Mouse (Mus musculus) heart, embryonic 14.5 days (tissue): Measurements from ENCODE around the gene Fcrlb. TPM values are rescaled to one million over a fixed set of nuclear protein-coding genes. Genes with fewer than 3 reads are reported as not detected.
"Not testable (repeated sequence)": the region's sequence is repeated elsewhere in the genome, so short reads cannot be mapped to it uniquely, and the experiment has no call there.

Experiments used
- ATAC-seq: fragments of 200-750 bp; cut with Nextera tagmentation; 2 replicates; pipeline ENCODE4 v1.8.0; 2017; ENCODE audit warnings: low read depth, moderate TSS enrichment; ENCODE audit not compliant: insufficient number of reproducible peaks, insufficient read depth, low FRiP score
- H3K27ac ChIP-seq, 2 experiments: fragments of 200-500 bp in 1 of 2; fragments of 300-500 bp in 1 of 2; sonication (generic) in 1 of 2; replicated peaks in 1 of 2; 2 replicates each; pipeline ENCODE4 v1.5.1; 2012 to 2014; ENCODE audit warnings: low read depth in 2 of 2, low read length in 2 of 2, control low read depth in 1 of 2, mild to moderate bottlenecking in 1 of 2, mixed read lengths in 1 of 2; ENCODE audit not compliant: control insufficient read depth in 1 of 2, insufficient read depth in 1 of 2
- H3K27me3 ChIP-seq: fragments of 300-500 bp; sonication (generic); 2 replicates; pipeline ENCODE4 v1.6.1; 2014; ENCODE audit warnings: mild to moderate bottlenecking, low read length, control low read depth; ENCODE audit not compliant: control insufficient read depth, insufficient read depth
- H3K36me3 ChIP-seq: fragments of 300-500 bp; sonication (generic); 2 replicates; pipeline ENCODE4 v1.6.1; 2014; ENCODE audit warnings: mild to moderate bottlenecking, control low read depth, low read length, mixed read lengths; ENCODE audit not compliant: control insufficient read depth, insufficient read depth
- H3K4me1 ChIP-seq, 2 experiments: fragments of 200-500 bp in 1 of 2; fragments of 300-500 bp in 1 of 2; sonication (generic) in 1 of 2; 2 replicates each; pipeline ENCODE4 v1.6.1; 2012 to 2014; ENCODE audit warnings: low read length in 2 of 2, control low read depth in 1 of 2, mixed read lengths in 1 of 2; ENCODE audit not compliant: control insufficient read depth in 2 of 2, insufficient read depth in 2 of 2
- H3K4me2 ChIP-seq: fragments of 300-500 bp; sonication (generic); 2 replicates; pipeline ENCODE4 v1.6.1; 2014; ENCODE audit warnings: mild to moderate bottlenecking, low read length
- H3K4me3 ChIP-seq, 2 experiments: fragments of 200-500 bp in 1 of 2; fragments of 300-500 bp in 1 of 2; sonication (generic) in 1 of 2; 2 replicates each; pipeline ENCODE4 v1.5.1; 2012 to 2014; ENCODE audit warnings: low read length in 2 of 2, mild to moderate bottlenecking in 2 of 2, control low read depth in 1 of 2, low read depth in 1 of 2, moderate library complexity in 1 of 2; ENCODE audit not compliant: control insufficient read depth in 1 of 2, insufficient read depth in 1 of 2
- H3K9ac ChIP-seq: fragments of 300-500 bp; sonication (generic); 2 replicates; pipeline ENCODE4 v1.6.1; 2014; ENCODE audit warnings: mild to moderate bottlenecking, low read length
- H3K9me3 ChIP-seq: fragments of 300-500 bp; sonication (generic); 2 replicates; pipeline ENCODE4 v1.6.1; 2016; ENCODE audit warnings: low read length, control low read depth; ENCODE audit not compliant: control insufficient read depth
- WGBS: fragments of 180-500 bp; shearing (Covaris S2); extraction: QIAGEN DNeasy Blood & Tissue Kit; methylation state at CpG from one replicate; pipeline ENCODE4 v1.1.7; 2014; 5-methylcytosine and 5-hydroxymethylcytosine counted together
- polyA plus RNA-seq: library from polyadenylated mRNA; unstranded; fragments of >200 nt; fragmentation: Nextera tagmentation; extraction: Ambion mirVana; gene quantifications from 2 replicates; pipeline ENCODE4 v1.2.1, GENCODE M21; 2014

The Fcrlb gene
- polyA plus RNA-seq: 0.15 TPM in 1 of 2 replicates, not detected in the other

DNA sequence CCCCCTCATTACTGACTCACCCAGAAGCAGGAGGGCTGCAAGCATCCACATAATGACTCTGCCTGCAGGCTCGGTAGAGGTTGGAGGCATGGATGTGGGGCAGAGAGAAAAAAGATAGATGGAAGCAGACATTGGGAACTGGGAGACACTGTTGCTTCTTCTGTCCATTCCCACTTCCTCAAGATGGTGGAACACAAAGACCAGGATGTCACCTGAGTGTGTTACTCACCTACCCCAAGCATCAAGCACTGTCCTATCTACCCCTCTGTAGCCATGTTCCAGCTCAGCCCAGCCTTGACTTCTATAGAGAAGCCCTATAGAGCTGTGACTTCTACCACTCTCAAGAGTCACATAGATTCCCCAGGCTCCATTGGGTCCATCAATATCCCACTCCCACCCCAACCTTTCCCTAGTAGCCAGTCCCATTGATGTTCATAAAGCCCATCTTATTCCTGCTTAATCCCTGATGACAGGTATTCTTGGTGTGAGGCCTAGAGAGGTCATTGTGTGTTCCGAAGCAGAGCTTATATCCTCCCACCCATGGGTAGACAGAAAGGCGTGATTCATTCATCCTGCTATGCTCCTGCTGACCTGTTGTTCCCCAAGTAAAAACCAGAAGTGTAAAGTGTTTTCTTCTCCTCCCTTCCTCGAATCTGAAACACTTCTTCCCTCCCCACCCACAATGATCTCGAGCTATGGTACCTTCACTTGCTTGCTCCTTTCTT is at the start of gene Fcrlb:
Gene Fcrlb, minus strand, starts transcription at position 51 of the 725 bp plus-strand sequence.
- Histone ChIP-seq H3K27ac (no peak within 1 kb of the TSS), H3K9me3 (no peaks in the 10 kb centered on the region), H3K4me2 (no peak within 1 kb of the TSS), H3K36me3 (no peaks in the 10 kb centered on the region), H3K9ac (no peak within 1 kb of the TSS), H3K27me3 (peaks cover 31% of the 10 kb centered on the region), H3K4me1 (peaks cover 11 to 18% of the 10 kb centered on the region in 2 experiments), H3K4me3 (no peak within 1 kb of the TSS)
- no peak for ATAC-seq
- WGBS: 64% methylated on average over 5 of the region's 5 CpGs

DNA sequence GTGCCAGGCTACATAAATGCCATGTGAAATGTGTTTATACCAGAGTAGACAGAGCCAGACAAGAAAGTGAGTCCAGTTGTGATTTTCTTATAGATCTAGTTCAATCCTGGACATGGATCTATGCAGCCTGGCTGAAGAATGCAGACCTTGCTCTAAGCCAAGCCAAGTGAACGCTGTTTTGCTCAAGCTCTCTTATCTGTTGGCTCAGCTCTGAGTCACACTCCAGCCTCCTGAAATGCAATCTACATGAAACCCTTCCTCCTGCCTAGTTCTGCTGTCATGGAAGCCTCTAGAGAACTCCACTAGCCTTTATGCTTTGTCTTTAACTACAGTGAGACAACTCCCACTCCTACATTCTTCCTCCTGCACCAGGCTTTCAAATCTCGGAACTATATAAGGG is 49.6 kb upstream of the Fcrlb start:
- peak; percentile 57; the same call in 1 of the 2 replicates for ATAC-seq
- H3K36me3 ChIP-seq: no peaks in the 10 kb centered on the region
- H3K27ac ChIP-seq: peak overlapping the region; percentile 70 to 71
- H3K27me3 ChIP-seq: no peaks in the 10 kb centered on the region
- H3K4me1 ChIP-seq: peaks cover 17 to 18% of the 10 kb centered on the region in 2 experiments
- H3K4me3 ChIP-seq: no peak overlapping the region
- peak overlapping the region; percentile 28; the same call in 1 of the 2 replicates for H3K9ac ChIP-seq
- no peaks in the 10 kb centered on the region for H3K9me3 ChIP-seq
- WGBS: 13% methylated on average over 2 of the region's 2 CpGs
- no peak overlapping the region; the same call in 1 of the 2 replicates for H3K4me2 ChIP-seq

DNA sequence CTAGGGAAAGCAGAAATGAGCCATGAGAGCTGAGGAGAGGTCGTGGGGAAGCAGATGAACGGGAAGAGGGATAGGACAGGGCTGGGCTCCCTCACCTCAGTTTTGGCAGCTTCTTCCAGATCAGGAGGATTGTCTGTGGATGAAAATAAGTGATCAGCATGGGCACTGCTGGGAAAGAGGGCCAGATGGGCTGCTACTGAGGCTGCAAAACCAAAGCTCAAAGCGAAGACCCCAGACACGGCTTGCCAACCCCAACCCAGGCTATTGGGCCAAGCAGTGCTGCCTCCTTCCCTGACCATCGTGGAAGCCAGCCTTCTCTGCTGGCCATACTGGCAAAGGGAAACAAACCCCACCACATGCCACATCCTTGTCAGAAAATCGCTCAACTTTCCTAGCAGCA is 48.4 kb upstream of the Fcrlb start:
- no peaks in the 10 kb centered on the region for H3K36me3 ChIP-seq
- H3K27ac ChIP-seq: no peak overlapping the region
- no peak overlapping the region for H3K9ac ChIP-seq
- H3K4me2 ChIP-seq: no peak overlapping the region
- 80% methylated on average over 6 of the region's 6 CpGs for WGBS
- H3K27me3 ChIP-seq: no peaks in the 10 kb centered on the region
- ATAC-seq: no peak
- H3K9me3 ChIP-seq: no peaks in the 10 kb centered on the region
- H3K4me3 ChIP-seq: no peak overlapping the region
- H3K4me1 ChIP-seq: peaks cover 17 to 18% of the 10 kb centered on the region in 2 experiments

DNA sequence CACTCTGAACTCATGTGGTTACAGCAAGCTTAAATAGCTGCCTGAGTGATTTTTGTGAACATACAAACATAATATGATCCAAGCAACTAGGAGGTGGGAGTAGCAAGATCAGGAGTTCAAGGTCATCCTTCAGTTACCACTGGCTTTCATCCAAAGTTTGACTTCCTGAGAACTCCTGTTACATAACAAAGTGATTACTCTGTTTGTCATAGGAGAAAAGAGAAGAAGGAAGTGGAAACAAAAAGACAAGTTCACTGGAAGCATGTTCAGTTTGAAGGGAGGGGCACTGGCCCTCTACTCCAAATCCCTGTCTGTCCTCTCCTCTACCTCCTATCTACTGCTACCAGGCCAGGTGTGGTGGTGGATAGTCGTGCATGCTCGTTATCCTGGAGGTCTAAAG is 47.0 kb upstream of the Fcrlb start:
- Histone ChIP-seq H3K4me2 (no peak overlapping the region), H3K27me3 (no peaks in the 10 kb centered on the region), H3K9me3 (no peaks in the 10 kb centered on the region), H3K36me3 (no peaks in the 10 kb centered on the region), H3K4me1 (peaks cover 17 to 18% of the 10 kb centered on the region in 2 experiments), H3K9ac (no peak overlapping the region), H3K4me3 (no peak overlapping the region), H3K27ac (0 out of 4 replicates have a peak overlapping the region, but pooled peaks of 1 of the 2 experiments have one; percentile 34)
- no peak for ATAC-seq
- WGBS: 61% methylated on average over 2 of the region's 2 CpGs

DNA sequence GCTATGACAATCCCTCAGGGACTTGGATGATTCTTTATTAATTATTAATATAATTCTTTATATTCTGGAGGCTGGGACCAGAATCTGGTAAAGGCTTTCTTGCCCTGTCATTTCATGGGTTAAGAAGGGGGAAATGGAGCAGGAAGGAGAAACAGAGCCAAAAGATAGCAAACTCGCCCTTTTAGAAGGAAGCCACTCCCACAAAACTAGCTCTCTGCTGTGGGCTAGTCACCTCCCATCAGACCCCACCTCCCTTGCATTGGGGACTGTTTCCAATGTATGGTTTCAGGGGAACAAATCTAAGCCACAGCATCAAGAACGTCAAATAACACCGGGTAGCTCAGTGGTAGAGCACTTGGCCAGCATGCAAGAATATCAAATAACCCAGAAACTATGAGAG is 45.5 kb upstream of the Fcrlb start:
- Histone ChIP-seq H3K27ac (no peak overlapping the region), H3K9me3 (no peaks in the 10 kb centered on the region), H3K27me3 (no peaks in the 10 kb centered on the region), H3K36me3 (no peaks in the 10 kb centered on the region), H3K4me2 (no peak overlapping the region), H3K9ac (no peak overlapping the region), H3K4me1 (peaks cover 14% of the 10 kb centered on the region in 2 experiments), H3K4me3 (no peak overlapping the region)
- no peak for ATAC-seq
- 42% methylated on average over 3 of the region's 3 CpGs for WGBS

DNA sequence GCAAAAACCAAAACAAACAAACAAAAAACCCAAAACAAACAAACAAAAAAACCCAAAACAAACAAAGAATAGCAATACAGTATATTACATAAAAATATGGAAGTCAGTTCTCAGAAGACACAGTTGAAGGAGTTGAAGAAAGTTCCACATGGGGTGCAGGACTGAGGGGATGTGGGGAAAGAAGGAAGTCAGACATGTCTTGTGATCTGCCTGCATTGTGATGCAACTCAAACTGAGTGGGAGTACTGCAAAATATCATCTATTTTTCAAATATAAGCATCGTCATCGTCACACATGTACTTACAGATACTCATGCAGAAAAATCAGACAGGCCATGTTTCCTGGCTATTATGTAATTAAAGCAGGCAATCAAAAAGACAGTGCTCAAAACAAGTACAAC is 40.5 kb upstream of the Fcrlb start:
- H3K27ac ChIP-seq: no peak overlapping the region
- H3K36me3 ChIP-seq: no peaks in the 10 kb centered on the region
- H3K9me3 ChIP-seq: no peaks in the 10 kb centered on the region
- H3K4me1 ChIP-seq: no peaks in the 10 kb centered on the region
- H3K9ac ChIP-seq: no peak overlapping the region
- H3K4me3 ChIP-seq: no peak overlapping the region
- H3K27me3 ChIP-seq: no peaks in the 10 kb centered on the region
- no peak for ATAC-seq
- WGBS: 70% methylated on average over 2 of the region's 2 CpGs
- no peak overlapping the region for H3K4me2 ChIP-seq

DNA sequence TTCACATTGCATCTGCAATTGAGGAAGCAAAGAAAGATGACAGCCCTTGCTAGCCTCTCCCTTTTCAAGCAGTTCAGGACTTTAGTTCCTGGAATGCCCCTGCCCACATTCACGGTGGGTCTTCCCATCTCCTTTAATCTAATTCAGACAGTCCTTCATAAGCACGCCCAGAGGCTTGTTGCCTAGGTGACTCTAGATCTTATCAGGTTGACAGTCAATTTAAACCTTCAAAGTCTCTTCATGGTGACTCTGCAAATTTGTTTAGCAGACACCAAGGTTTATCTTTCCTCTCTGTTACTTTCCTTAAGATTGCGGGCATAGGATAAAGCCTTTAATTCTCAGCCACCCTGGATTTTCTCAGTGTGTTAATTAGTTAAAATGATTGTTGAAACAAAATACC is 38.0 kb upstream of the Fcrlb start:
- Histone ChIP-seq H3K4me3 (no peak overlapping the region), H3K27ac (no peak overlapping the region), H3K36me3 (no peaks in the 10 kb centered on the region), H3K4me2 (no peak overlapping the region), H3K9me3 (no peaks in the 10 kb centered on the region), H3K4me1 (no peaks in the 10 kb centered on the region), H3K9ac (no peak overlapping the region), H3K27me3 (no peaks in the 10 kb centered on the region)
- 50% methylated on average over 3 of the region's 3 CpGs for WGBS
- ATAC-seq: no peak

DNA sequence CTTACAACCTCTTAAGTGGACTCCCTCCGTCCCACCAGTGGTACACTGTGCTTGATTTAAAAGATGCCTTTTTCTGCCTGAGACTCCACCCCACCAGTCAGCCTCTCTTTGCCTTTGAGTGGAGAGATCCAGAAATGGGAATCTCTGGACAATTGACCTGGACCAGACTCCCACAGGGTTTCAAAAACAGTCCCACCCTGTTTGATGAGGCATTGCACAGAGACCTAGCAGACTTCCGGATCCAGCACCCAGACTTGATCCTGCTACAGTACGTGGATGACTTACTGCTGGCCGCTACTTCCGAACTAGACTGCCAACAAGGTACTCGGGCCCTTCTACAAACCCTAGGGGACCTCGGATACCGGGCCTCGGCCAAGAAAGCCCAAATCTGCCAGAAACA is 32.2 kb upstream of the Fcrlb start:
- H3K27me3 ChIP-seq, H3K4me2 ChIP-seq, H3K4me3 ChIP-seq, H3K27ac ChIP-seq, H3K9me3 ChIP-seq, H3K9ac ChIP-seq, H3K36me3 ChIP-seq, H3K4me1 ChIP-seq, ATAC-seq: not testable (repeated sequence)
- 100% methylated on average over 2 of the region's 9 CpGs for WGBS
